Mouse (Mus musculus) thymus, postnatal 36 days (tissue): Measurements from ENCODE around the gene Osbp2.

Experiments
- DNase-seq, 2 experiments: peaks; one replicate each; pipeline ENCODE4 v3.0.0; 2022; ENCODE audit warnings: mixed read lengths in 2 of 2

The Osbp2 gene

GRCm38 (mm10) chr11:3755341-3755740 is 108.4 kb downstream of the Osbp2 start:
- no peak for DNase-seq

GRCm38 (mm10) chr11:3754685-3755084 is 109.0 kb downstream of the Osbp2 start:
- no peak for DNase-seq

GRCm38 (mm10) chr11:3753897-3754296 is 109.8 kb downstream of the Osbp2 start:
- no peak for DNase-seq

GRCm38 (mm10) chr11:3752766-3753165 is 110.9 kb downstream of the Osbp2 start:
- DNase-seq: no peak

- DNase-seq: no peak
These were observed 113.9 kb downstream of the Osbp2 start for GRCm38 (mm10) chr11:3749831-3750230.

GRCm38 (mm10) chr11:3742449-3742848 is 121.3 kb downstream of the Osbp2 start:
- no peak for DNase-seq

GRCm38 (mm10) chr11:3741183-3741582 is 122.5 kb downstream of the Osbp2 start:
- DNase-seq: no peak

GRCm38 (mm10) chr11:3738778-3739177 is 124.9 kb downstream of the Osbp2 start:
- DNase-seq: no peak

GRCm38 (mm10) chr11:3735715-3736114 is 128.0 kb downstream of the Osbp2 start:
- DNase-seq: no peak

GRCm38 (mm10) chr11:3733933-3734636 is 129.6 kb downstream of the Osbp2 start:
- DNase-seq: no peak

GRCm38 (mm10) chr11:3731469-3731868 is 132.2 kb downstream of the Osbp2 start:
- no peak for DNase-seq

- no peak for DNase-seq
These were observed 136.1 kb downstream of the Osbp2 start for GRCm38 (mm10) chr11:3727438-3728105.

- DNase-seq: no peak
These were observed 138.2 kb downstream of the Osbp2 start for GRCm38 (mm10) chr11:3725331-3726054.

- no peak for DNase-seq
These were observed 139.0 kb downstream of the Osbp2 start for GRCm38 (mm10) chr11:3724726-3725125.

- no peak for DNase-seq
These were observed 139.8 kb downstream of the Osbp2 start for GRCm38 (mm10) chr11:3723910-3724309.

- DNase-seq: no peak
These were observed 140.8 kb downstream of the Osbp2 start for GRCm38 (mm10) chr11:3722861-3723260.

GRCm38 (mm10) chr11:3722036-3722435 is 141.7 kb downstream of the Osbp2 start:
- no peak for DNase-seq

- DNase-seq: no peak
These were observed 147.0 kb downstream of the Osbp2 start for GRCm38 (mm10) chr11:3716662-3717061.

- DNase-seq: peak; percentile 41 to 55
These were observed 149.2 kb downstream of the Osbp2 start for GRCm38 (mm10) chr11:3714486-3714885.

- DNase-seq: no peak
These were observed 153.5 kb downstream of the Osbp2 start for GRCm38 (mm10) chr11:3710203-3710602.

- DNase-seq: no peak
These were observed 156.6 kb downstream of the Osbp2 start for GRCm38 (mm10) chr11:3707057-3707456.

GRCm38 (mm10) chr11:3704404-3704803 is 159.3 kb downstream of the Osbp2 start:
- DNase-seq: no peak

GRCm38 (mm10) chr11:3703089-3703992 is 160.4 kb downstream of the Osbp2 start:
- no peak for DNase-seq
